Mouse (Mus musculus) inflammation-experienced regulatory T-cells, adult 6 months (primary cell): ENCODE measurements around the gene Ints5. TPM values are rescaled to one million over a fixed set of nuclear protein-coding genes. Genes with fewer than 3 reads are reported as not detected.
A peak's percentile ranks its signal among the peaks of the same experiment; 100 is the strongest.

Experiments
- ATAC-seq: one replicate; pipeline ENCODE4 v1.8.0; 2017
- polyA plus RNA-seq, 3 experiments: library from polyadenylated mRNA; unstranded; fragments of 100-300 nt; shearing (Covaris generic); gene quantifications; one replicate each; pipeline ENCODE4 v1.2.1; 2017

Ints5 gene
- polyA plus RNA-seq, 3 experiments from 2014 or later = 8.5 to 11.9 (median 10.4) TPM

DNA sequence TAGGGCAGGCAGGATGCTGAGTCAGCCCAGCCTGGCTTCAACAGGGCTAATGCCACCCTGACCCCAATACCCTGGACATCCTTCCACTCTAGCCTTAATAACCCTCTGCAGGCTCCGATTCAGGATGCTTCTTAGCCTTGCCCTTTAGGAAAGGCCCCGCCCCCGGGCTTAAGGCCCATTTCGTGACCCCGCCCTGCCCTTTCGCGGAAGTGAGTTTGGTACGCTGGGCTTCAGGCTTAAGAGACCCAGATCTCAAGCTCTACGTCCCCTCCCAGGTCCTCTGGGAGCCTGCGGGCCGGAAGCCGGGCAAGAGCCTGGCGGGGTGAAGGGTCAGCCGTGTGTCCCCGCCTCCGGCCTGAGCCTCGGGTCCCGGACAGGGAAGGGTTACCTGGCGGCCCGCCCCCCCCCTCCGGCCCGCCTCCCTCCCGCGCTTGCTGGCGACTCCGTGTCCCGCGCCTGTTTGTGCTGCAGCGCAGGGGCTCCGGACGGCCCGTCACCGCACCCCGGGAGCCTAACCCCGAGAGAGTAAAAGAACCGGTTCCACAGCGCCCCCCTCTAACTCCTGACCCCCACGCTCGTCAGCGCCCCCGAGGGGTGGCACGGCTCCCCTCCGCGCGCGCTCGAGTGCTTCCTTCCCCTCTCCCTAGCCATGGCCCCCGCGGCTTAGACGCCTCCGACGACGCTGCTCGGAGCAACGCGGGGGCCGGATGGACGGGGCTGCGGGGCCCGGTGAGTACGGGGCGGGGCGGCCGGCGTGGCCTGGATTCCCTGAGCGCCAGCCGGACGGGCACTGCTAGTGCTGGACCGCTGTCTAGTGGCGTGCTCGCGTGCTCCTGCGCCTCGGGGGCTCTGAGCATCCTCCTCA, 36.7 kb downstream of the Ints5 start, which contains the start of the genes Rom1 and Eml3:
Gene Rom1 (minus strand): TSS at position 133 of the 865 bp plus-strand sequence.
Gene Eml3 (plus strand): TSS at position 329 of the 865 bp plus-strand sequence.
- peak; percentile 78 for ATAC-seq

DNA sequence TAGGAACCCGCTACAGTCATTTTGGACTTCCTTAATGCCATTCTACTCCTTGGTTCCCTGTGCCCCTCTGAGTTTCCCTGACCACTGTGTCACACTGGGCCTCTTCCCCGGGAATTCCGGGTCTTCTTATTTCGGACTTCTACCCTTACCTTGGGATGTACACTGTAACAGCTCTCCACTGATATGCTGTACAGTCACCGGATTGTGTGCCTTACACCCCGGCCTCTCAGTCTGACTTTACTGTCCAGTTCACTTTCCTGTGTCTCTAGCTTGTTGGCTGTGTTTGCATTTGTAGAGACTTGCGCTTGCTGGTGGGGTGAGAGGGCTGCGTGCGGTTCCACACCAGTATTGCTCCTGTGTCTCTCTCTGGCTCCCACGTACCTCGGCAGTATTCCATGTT, 37.3 kb downstream of the Ints5 start:
- ATAC-seq = no peak

DNA sequence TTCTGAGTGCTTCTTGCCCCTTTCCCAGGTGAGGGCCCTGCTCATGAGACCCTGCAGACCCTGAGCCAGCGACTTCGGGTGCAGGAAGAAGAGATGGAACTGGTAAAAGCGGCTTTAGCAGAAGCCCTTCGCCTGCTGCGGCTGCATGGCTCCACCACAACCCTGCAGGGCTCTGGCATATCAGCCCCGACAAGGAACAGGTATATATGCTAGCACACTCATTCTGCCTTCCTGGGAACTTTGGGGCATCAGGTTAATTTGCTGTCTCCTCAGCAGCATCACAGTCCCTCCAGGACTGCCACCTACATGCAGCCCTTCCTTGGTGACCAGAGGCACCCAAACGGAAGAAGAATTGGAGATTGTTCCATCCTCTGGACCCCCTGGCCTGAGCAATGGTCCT, 38.0 kb downstream of the Ints5 start:
- no peak for ATAC-seq

DNA sequence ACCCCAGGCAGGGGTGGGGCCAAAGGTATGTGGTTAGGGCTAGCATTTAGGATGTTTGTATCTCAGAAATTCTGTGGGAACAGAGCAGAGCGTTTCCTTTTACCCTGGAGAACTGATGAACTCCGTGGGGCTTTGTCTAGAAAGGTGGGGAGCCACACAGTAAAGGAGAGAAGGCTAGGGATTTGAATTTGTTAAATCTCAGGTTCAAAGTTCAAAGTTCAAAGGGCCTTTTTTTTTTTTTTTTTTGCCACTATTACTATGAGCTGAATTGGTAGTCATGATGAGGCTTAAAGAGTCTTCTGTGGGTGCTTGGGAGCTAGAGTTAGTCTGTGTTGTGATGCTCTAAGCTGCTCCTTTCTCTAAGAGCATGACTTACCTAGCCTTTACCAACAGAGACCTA, 43.9 kb downstream of the Ints5 start:
- ATAC-seq = no peak

DNA sequence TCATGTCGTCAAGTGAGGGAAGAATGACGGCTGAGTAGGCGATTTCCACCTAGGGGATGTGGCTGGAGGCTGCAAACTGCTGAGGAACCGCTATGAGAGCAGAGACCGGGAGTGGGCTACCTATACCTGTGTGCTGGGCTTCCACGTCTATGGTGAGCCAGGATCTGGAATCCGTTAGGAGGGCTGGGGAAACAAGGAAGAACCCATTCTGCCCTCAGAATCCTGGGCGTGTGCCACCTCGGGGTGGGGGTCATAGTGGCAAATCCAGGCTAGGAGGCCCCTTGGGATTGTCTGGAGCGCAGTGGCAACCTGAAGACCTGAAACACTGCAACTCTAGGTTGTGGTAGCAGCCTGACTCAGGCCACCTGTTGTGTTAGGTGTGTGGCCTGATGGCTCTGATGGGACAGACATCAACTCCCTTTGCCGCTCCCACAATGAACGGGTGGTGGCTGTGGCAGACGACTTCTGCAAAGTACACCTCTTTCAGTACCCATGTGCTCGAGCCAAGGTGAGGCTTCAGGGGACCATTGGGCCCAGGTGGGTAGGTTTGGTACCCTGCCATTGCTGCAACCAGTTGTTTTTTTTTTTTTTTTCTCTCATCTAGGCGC, 47.8 kb downstream of the Ints5 start:
- no peak for ATAC-seq

DNA sequence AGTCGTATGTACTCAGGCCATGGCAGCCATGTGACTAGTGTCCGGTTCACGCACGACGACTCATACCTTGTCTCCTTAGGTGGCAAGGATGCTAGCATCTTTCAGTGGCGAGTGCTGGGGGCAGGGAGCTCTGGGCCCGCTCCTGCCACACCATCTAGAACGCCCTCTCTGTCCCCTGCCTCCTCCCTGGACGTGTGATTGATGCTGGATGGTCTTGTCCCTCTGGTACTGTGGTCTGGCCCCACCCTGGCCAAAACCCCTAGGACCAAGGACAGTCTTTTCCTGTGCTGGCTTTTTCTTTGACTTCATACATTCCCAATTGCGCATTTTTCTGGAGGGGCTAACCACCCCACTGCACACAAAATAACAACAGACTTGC, 48.3 kb downstream of the Ints5 start:
- no peak for ATAC-seq

DNA sequence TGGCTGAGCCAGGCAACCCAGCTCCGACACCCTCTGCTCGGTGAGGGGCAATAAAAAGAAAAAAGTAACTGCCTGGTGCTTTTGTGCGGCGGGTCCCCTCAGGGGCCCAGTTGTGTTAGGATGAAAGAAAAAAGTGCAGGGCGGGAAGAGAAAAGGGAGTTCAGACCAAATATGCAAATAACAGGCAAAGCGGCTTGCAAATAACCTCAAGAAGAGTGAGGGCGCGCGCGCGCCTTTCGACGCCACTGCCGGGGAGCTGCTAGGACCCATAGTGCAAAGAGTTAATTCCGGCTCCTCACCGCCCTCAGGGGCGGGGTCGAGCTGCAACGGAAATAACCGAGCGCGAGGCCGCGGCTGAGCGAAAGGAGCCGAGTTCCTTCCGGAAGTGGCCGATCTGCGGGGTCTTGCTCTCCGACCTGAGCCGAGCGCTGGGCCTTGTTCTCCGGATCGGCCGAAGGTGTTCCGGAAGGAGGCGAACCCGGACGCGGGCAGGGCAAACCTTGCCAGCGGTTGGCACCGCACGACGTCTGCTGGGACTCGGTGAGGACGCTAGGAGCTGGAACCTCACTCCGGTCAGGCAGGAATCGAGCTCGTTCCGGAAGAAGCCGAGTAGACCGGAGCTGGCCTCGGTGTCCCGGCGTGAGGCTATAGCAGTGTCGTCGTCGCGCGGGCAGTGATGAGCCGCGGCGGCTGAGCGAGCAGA, 48.9 kb downstream of the Ints5 start, which contains the start of gene Mta2:
Gene Mta2 (plus strand): TSS at position 361 of the 703 bp plus-strand sequence.
- peak; percentile 94 for ATAC-seq

DNA sequence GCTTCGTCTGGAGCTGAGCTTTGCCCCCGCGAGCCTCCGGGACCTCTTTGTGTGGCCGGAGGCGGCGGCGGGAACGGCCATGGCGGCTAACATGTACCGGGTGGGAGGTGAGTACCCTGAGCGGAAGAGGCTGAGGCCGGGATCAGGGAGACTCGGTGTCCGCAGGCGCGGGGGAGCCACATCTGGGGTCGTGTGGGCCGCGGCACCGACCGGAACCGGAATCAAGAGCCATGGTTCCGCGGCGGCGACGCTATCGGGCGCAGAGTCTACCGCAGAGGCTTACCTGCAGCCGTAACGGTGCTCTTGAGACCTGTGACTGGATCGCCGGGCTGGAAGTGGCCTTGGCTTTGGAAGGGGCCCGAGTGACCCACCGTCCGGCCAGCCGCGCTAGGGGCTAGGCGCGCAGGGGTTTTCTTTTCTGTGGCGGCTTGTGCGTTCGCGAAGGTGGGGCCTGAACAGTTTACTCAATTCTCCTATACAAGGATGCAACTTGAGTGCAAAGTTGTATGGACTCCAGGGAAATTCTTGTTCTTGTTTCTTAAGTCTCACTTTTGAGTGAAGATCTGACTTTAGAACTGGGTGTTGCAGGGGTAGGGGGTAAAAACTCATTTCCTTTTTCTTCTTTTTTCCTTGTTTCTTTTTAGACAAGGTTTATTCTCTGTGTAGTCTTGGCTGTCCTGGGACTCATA, 49.6 kb downstream of the Ints5 start:
- peak; percentile 31 for ATAC-seq

DNA sequence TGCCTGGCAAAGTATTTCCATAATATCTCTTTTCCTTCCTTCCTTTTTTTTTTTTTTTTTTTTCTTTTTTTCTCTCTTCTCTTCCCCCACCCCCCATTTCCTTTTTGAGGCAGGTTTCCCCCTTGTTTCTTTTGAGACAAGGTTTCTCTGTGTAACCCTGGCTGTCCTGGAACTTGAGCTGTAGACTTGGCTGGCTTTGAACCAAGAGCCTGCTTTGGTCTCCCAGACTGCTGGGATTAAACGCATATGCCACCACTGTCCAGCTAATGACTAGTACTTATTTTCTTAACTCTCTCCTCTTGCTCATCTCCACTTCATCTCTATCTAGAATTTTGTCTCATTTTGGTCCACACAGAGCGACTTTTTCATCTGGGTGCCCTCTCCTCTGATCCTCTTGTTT, 50.2 kb downstream of the Ints5 start:
- no peak for ATAC-seq

DNA sequence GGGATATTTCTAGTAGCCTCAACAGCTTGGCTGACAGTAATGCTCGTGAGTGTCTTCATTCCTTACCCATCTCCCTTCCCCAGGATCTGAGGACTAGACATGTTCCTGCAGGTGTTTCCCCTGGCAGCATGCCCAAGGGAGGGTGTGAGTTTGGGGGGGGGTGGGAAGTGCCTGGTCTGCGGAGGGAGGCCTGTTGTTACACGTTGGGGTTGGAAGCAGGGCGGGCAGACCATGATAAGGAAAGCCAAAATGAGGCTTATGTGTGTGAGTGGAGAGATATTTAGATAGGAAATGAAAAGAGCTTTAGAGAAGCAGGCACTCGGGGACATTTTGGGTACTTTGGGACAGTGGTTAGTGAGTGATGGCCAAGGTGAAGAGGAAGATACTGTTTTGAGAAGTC, 51.3 kb downstream of the Ints5 start:
- ATAC-seq = no peak

DNA sequence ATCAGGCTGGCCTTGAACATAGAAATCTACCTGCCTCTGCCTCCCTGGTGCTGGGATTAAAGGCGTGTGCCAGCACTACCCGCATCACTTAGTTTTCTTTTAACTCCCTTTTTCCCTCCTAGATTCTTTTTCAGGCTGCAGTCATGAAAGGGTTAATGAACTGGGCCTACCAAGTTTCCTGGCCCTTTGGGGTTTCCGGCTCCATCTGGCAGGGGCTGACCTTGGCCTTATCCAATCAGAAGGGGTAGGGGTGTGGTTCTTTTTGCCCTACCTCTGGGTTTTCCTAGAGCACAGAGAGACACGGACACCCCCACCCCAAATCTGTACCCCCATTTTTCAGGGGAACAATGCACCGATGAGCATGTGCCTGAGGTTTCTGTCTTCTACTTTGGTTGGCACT, 51.9 kb downstream of the Ints5 start:
- no peak for ATAC-seq

DNA sequence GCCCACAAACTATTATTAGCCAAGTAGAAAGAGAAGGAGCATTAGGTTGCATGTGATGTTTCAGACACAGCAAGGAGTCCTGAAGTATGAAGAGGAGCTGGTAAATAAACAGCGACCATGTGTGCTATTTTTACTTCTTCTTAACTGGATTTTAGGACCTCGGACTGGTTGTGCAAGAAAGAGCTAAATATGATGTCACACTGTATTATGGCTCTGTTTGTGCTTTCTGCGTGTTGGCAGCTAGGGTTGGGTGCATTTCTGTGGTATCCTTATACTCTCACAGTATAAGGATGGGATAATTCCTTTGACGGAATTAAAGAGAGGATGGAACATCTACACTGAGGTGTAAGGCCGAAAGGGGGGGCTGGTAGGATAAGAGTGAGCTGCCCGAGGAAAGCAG, 52.4 kb downstream of the Ints5 start:
- ATAC-seq = no peak

DNA sequence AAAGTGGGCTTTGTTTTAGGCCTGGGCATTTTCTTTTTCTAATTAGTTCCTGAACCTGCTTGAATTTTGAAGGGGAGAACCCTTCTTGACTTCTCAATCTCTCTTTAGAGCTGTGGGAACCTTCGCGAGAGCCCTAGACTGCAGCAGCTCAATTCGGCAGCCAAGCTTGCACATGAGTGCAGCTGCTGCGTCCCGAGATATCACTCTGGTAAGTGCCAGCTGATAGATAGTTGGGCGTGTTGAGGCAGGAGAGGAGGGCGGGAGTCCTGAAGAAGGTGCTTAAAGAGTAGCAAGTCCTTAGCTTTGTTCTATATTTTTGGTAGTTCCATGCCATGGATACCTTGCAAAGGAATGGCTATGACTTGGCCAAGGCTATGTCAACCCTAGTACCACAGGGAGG, 54.1 kb downstream of the Ints5 start:
- no peak for ATAC-seq

Other genes starting within 250 kb of the Ints5 start
- not detected for gene Chrm1, start 229.2 kb upstream of the Ints5 start, polyA plus RNA-seq
- 10 to 100 TPM; 60.5 to 74.4 (median 68.9) TPM for gene Slc3a2, start 169.6 kb upstream of the Ints5 start, polyA plus RNA-seq
- 10 to 100 TPM; 38.0 to 71.7 (median 66.5) TPM for gene Wdr74, start 157.2 kb upstream of the Ints5 start, polyA plus RNA-seq
- 1 to 10 TPM in 1 of 3 experiments, not detected in 2; 1.8 TPM for gene 1700092M07Rik, start 152.3 kb upstream of the Ints5 start, polyA plus RNA-seq
- 100 to 1,000 TPM in 2 of 3 experiments, 10 to 100 TPM in 1; 91.6 to 140 (median 134) TPM for gene Stx5a, start 151.6 kb upstream of the Ints5 start, polyA plus RNA-seq
- gene Nxf1, start 135.9 kb upstream of the Ints5 start, polyA plus RNA-seq = 100 to 1,000 TPM; 130 to 193 (median 160) TPM
- 100 to 1,000 TPM in 2 of 3 experiments, 10 to 100 TPM in 1; 96.4 to 128 (median 119) TPM for gene Tmem223, start 122.0 kb upstream of the Ints5 start, polyA plus RNA-seq
- 100 to 1,000 TPM; 109 to 112 (median 112) TPM for gene Tmem179b, start 118.5 kb upstream of the Ints5 start, polyA plus RNA-seq
- gene Taf6l, start 106.6 kb upstream of the Ints5 start, polyA plus RNA-seq = 1 to 10 TPM; 4.4 to 6.9 (median 5.9) TPM
- gene Polr2g, start 94.4 kb upstream of the Ints5 start, polyA plus RNA-seq = 100 to 1,000 TPM; 186 to 196 (median 191) TPM
- gene Zbtb3, start 90.5 kb upstream of the Ints5 start, polyA plus RNA-seq = 1 to 10 TPM; 2.1 to 3.0 (median 2.7) TPM
- gene Ttc9c, start 73.7 kb upstream of the Ints5 start, polyA plus RNA-seq = 10 to 100 TPM; 38.6 to 60.1 (median 53.7) TPM
- gene Hnrnpul2, start 73.0 kb upstream of the Ints5 start, polyA plus RNA-seq = 1 to 10 TPM; 5.0 to 8.3 (median 5.9) TPM
- not detected for gene AC129217.1, start 63.2 kb upstream of the Ints5 start, polyA plus RNA-seq
- 100 to 1,000 TPM in 1 of 3 experiments, 10 to 100 TPM in 2; 81.9 to 106 (median 95.9) TPM for gene Bscl2, start 55.5 kb upstream of the Ints5 start, polyA plus RNA-seq
- gene Gng3, start 53.8 kb upstream of the Ints5 start, polyA plus RNA-seq = 1 to 10 TPM in 2 of 3 experiments, under 1 TPM in 1; 0.72 to 3.3 (median 1.6) TPM
- gene Lrrn4cl, start 42.2 kb upstream of the Ints5 start, polyA plus RNA-seq = under 1 TPM in 1 of 3 experiments, not detected in 2; 0.15 TPM
- 10 to 100 TPM; 56.1 to 63.1 (median 57.6) TPM for gene Ubxn1, start 21.5 kb upstream of the Ints5 start, polyA plus RNA-seq
- gene Uqcc3, start 12.1 kb upstream of the Ints5 start, polyA plus RNA-seq = 10 to 100 TPM; 78.4 to 90.3 (median 89.6) TPM
- gene Lbhd1, start 9.3 kb upstream of the Ints5 start, polyA plus RNA-seq = 100 to 1,000 TPM in 1 of 3 experiments, 10 to 100 TPM in 2; 92.4 to 104 (median 94.7) TPM
- not detected for gene Gm49403, start 9.1 kb upstream of the Ints5 start, polyA plus RNA-seq
- 100 to 1,000 TPM; 105 to 125 (median 114) TPM for gene 1810009A15Rik, start 4.2 kb upstream of the Ints5 start, polyA plus RNA-seq
- 1 to 10 TPM in 1 of 3 experiments, not detected in 2; 1.1 TPM for gene Gm49416, start 4.1 kb upstream of the Ints5 start, polyA plus RNA-seq
- gene Ganab, start 5.1 kb downstream of the Ints5 start, polyA plus RNA-seq = 10 to 100 TPM; 58.8 to 59.6 (median 59.4) TPM
- 10 to 100 TPM; 11.3 to 26.1 (median 20.0) TPM for gene B3gat3, start 27.4 kb downstream of the Ints5 start, polyA plus RNA-seq
- gene Rom1, start 36.4 kb downstream of the Ints5 start, polyA plus RNA-seq = 10 to 100 TPM in 1 of 3 experiments, 1 to 10 TPM in 2; 3.2 to 22.7 (median 3.4) TPM
- 10 to 100 TPM; 20.3 to 25.7 (median 20.4) TPM for gene Eml3, start 36.5 kb downstream of the Ints5 start, polyA plus RNA-seq
- 10 to 100 TPM; 78.8 to 96.7 (median 81.2) TPM for gene Mta2, start 48.9 kb downstream of the Ints5 start, polyA plus RNA-seq
- gene Tut1, start 60.8 kb downstream of the Ints5 start, polyA plus RNA-seq = 10 to 100 TPM; 17.6 to 38.3 (median 35.3) TPM
- gene Eef1g, start 74.0 kb downstream of the Ints5 start, polyA plus RNA-seq = 100 to 1,000 TPM; 465 to 725 (median 677) TPM
- gene Ahnak, start 96.3 kb downstream of the Ints5 start, polyA plus RNA-seq = 10 to 100 TPM; 42.4 to 81.3 (median 54.5) TPM
- not detected for gene Scgb1a1, start 195.0 kb downstream of the Ints5 start, polyA plus RNA-seq
- 10 to 100 TPM; 30.5 to 37.9 (median 36.3) TPM for gene Asrgl1, start 242.6 kb downstream of the Ints5 start, polyA plus RNA-seq